Mouse (Mus musculus) CH12.LX (cell line): Measurements from ENCODE around the gene Etnppl. TPM values are rescaled to one million over a fixed set of nuclear protein-coding genes. Genes with fewer than 3 reads are reported as not detected.

Experiments used
- DNase-seq: peaks from one replicate; pipeline ENCODE4 v3.0.0-alpha.2; 2013; ENCODE audit errors: extremely low read depth
- H3K27ac ChIP-seq: 2 replicates; pipeline ENCODE4 v1.5.1; 2012; ENCODE audit warnings: low read depth, mild to moderate bottlenecking, control low read depth, moderate library complexity; ENCODE audit not compliant: insufficient read depth
- H3K27me3 ChIP-seq: replicated peaks from 2 replicates; pipeline ENCODE3; 2012; ENCODE audit warnings: inconsistent platforms
- H3K36me3 ChIP-seq, 2 experiments: replicated peaks in 1 of 2; 2 replicates each; pipeline versions ENCODE3 to v1.6.1; 2012; ENCODE audit warnings: inconsistent platforms in 1 of 2, low read length in 1 of 2, mild to moderate bottlenecking in 1 of 2, mixed read lengths in 1 of 2, moderate library complexity in 1 of 2; ENCODE audit not compliant: control insufficient read depth in 1 of 2, insufficient read depth in 1 of 2
- H3K4me1 ChIP-seq, 2 experiments: 2 replicates each; pipeline ENCODE4 v1.6.1; 2012; ENCODE audit warnings: inconsistent platforms in 1 of 2, moderate library complexity in 1 of 2; ENCODE audit not compliant: insufficient read depth in 2 of 2, control insufficient read depth in 1 of 2
- H3K4me2 ChIP-seq: 2 replicates; pipeline ENCODE4 v1.6.1; 2012; ENCODE audit warnings: low read depth, mild to moderate bottlenecking, control low read depth; ENCODE audit not compliant: poor library complexity, insufficient read depth, severe bottlenecking
- H3K4me3 ChIP-seq, 3 experiments: fragments of 150-350 bp in 1 of 3; sonication (generic) in 1 of 3; replicated peaks in 1 of 3; 2 replicates each; pipeline versions ENCODE3 to v1.5.1; 2011 to 2012; ENCODE audit warnings: low read depth in 2 of 3, low read length in 2 of 3, mild to moderate bottlenecking in 2 of 3, moderate library complexity in 2 of 3, control low read depth in 1 of 3, improper control_type of control experiment in 1 of 3, inconsistent platforms in 1 of 3, mixed read lengths in 1 of 3; ENCODE audit not compliant: poor library complexity in 1 of 3
- H3K79me2 ChIP-seq: replicated peaks from 2 replicates; pipeline ENCODE4 v1.6.1; 2012; ENCODE audit warnings: mild to moderate bottlenecking, moderate library complexity; ENCODE audit not compliant: control insufficient read depth, poor library complexity, insufficient read depth, severe bottlenecking; ENCODE audit errors: extremely low read depth
- H3K9ac ChIP-seq: 2 replicates; pipeline ENCODE4 v1.6.1; 2012; ENCODE audit warnings: low read depth, mild to moderate bottlenecking, control low read depth, moderate library complexity; ENCODE audit not compliant: insufficient read depth
- H3K9me3 ChIP-seq: replicated peaks from 2 replicates; pipeline ENCODE3; 2012; ENCODE audit warnings: low read length, inconsistent platforms, mixed read lengths
- BHLHE40 ChIP-seq: IDR thresholded peaks from 2 replicates; pipeline ENCODE4 v1.6.1; 2011; ENCODE audit warnings: mild to moderate bottlenecking, low read depth, low read length, improper control_type of control experiment
- CHD1 ChIP-seq: IDR thresholded peaks from 2 replicates; pipeline ENCODE4 v1.6.1; 2012; ENCODE audit warnings: low read depth, low read length, improper control_type of control experiment, inconsistent platforms
- CHD2 ChIP-seq: IDR thresholded peaks from 2 replicates; pipeline ENCODE4 v1.6.1; 2011; ENCODE audit warnings: low read length, improper control_type of control experiment
- CTCF ChIP-seq, 2 experiments: IDR thresholded peaks in 1 of 2; conservative IDR thresholded peaks in 1 of 2; 2 replicates each; pipeline ENCODE4 v1.5.1; 2011 to 2012; ENCODE audit warnings: low read depth in 2 of 2, low read length in 2 of 2, improper control_type of control experiment in 1 of 2, inconsistent platforms in 1 of 2, mild to moderate bottlenecking in 1 of 2, moderate library complexity in 1 of 2
- ELF1 ChIP-seq: IDR thresholded peaks from 2 replicates; pipeline ENCODE4 v1.6.1; 2014; ENCODE audit warnings: low read depth, mild to moderate bottlenecking, inconsistent platforms, low read length, improper control_type of control experiment
- EP300 ChIP-seq: IDR thresholded peaks from 2 replicates; pipeline ENCODE4 v1.6.1; 2011; ENCODE audit warnings: low read length, improper control_type of control experiment
- ETS1 ChIP-seq: conservative IDR thresholded peaks from 2 replicates; pipeline ENCODE4 v1.6.1; 2012; ENCODE audit warnings: low read depth, mild to moderate bottlenecking, inconsistent platforms, low read length, improper control_type of control experiment, moderate library complexity
- GABPA ChIP-seq: IDR thresholded peaks from 2 replicates; pipeline ENCODE4 v1.6.1; 2012; ENCODE audit warnings: low read depth, low read length, improper control_type of control experiment, inconsistent platforms; ENCODE audit not compliant: insufficient replicate concordance
- HCFC1 ChIP-seq: IDR thresholded peaks from 2 replicates; pipeline ENCODE4 v1.6.1; 2012; ENCODE audit warnings: low read depth, mild to moderate bottlenecking, inconsistent platforms, low read length, improper control_type of control experiment
- IRF4 ChIP-seq: IDR thresholded peaks from 2 replicates; pipeline ENCODE4 v1.6.1; 2014; ENCODE audit warnings: low read depth, mild to moderate bottlenecking, inconsistent platforms, low read length, improper control_type of control experiment
- JUN ChIP-seq: IDR thresholded peaks from 2 replicates; pipeline ENCODE4 v1.6.1; 2011; ENCODE audit warnings: low read depth, mild to moderate bottlenecking, low read length, improper control_type of control experiment, moderate library complexity; ENCODE audit not compliant: insufficient read depth
- JUND ChIP-seq: conservative IDR thresholded peaks from 2 replicates; pipeline ENCODE4 v1.6.1; 2011; ENCODE audit warnings: low read depth, low read length, improper control_type of control experiment
- KAT2A ChIP-seq: IDR thresholded peaks from 2 replicates; pipeline ENCODE4 v1.6.1; 2012; ENCODE audit warnings: low read length, improper control_type of control experiment, inconsistent platforms; ENCODE audit not compliant: insufficient replicate concordance
- MAFK ChIP-seq: IDR thresholded peaks from 2 replicates; pipeline ENCODE4 v1.6.1; 2011; ENCODE audit warnings: low read length, improper control_type of control experiment; ENCODE audit not compliant: insufficient replicate concordance
- MAX ChIP-seq: IDR thresholded peaks from 2 replicates; pipeline ENCODE4 v1.6.1; 2011; ENCODE audit warnings: low read length, improper control_type of control experiment
- MAZ ChIP-seq: IDR thresholded peaks from 2 replicates; pipeline ENCODE4 v1.6.1; 2012; ENCODE audit warnings: low read depth, mild to moderate bottlenecking, inconsistent platforms, low read length, improper control_type of control experiment, moderate library complexity
- MEF2A ChIP-seq: IDR thresholded peaks from 2 replicates; pipeline ENCODE4 v1.6.1; 2014; ENCODE audit warnings: low read depth, mild to moderate bottlenecking, inconsistent platforms, low read length, improper control_type of control experiment, borderline replicate concordance
- MXI1 ChIP-seq: IDR thresholded peaks from 2 replicates; pipeline ENCODE4 v1.6.1; 2011; ENCODE audit warnings: mild to moderate bottlenecking, low read depth, low read length, improper control_type of control experiment
- MYC ChIP-seq: IDR thresholded peaks from 2 replicates; pipeline ENCODE4 v1.6.1; 2011; ENCODE audit warnings: low read depth, mild to moderate bottlenecking, improper control_type of control experiment, low read length
- NELFE ChIP-seq: IDR thresholded peaks from 2 replicates; pipeline ENCODE4 v1.6.1; 2011; ENCODE audit warnings: low read depth, low read length, improper control_type of control experiment
- NRF1 ChIP-seq: IDR thresholded peaks from 2 replicates; pipeline ENCODE4 v1.6.1; 2014; ENCODE audit warnings: low read depth, mild to moderate bottlenecking, inconsistent platforms, low read length, improper control_type of control experiment, moderate library complexity
- PAX5 ChIP-seq: IDR thresholded peaks from 2 replicates; pipeline ENCODE4 v1.6.1; 2012; ENCODE audit warnings: low read length, inconsistent platforms, mixed read lengths
- POLR2AphosphoS2 ChIP-seq: IDR thresholded peaks from 2 replicates; pipeline ENCODE4 v1.6.1; 2011; ENCODE audit warnings: low read depth, low read length, improper control_type of control experiment
- SMC3 ChIP-seq: IDR thresholded peaks from 2 replicates; pipeline ENCODE4 v1.6.1; 2011; ENCODE audit warnings: low read depth, low read length, improper control_type of control experiment
- TBP ChIP-seq: conservative IDR thresholded peaks from 2 replicates; pipeline ENCODE4 v1.6.1; 2011; ENCODE audit warnings: low read depth, low read length, improper control_type of control experiment
- TCF12 ChIP-seq: IDR thresholded peaks from 2 replicates; pipeline ENCODE4 v1.6.1; 2014; ENCODE audit warnings: low read depth, mild to moderate bottlenecking, inconsistent platforms, low read length, improper control_type of control experiment
- UBTF ChIP-seq: IDR thresholded peaks from 2 replicates; pipeline ENCODE4 v1.6.1; 2012; ENCODE audit warnings: low read depth, mild to moderate bottlenecking, inconsistent platforms, low read length, improper control_type of control experiment, moderate library complexity
- USF1 ChIP-seq: IDR thresholded peaks from 2 replicates; pipeline ENCODE4 v1.6.1; 2014; ENCODE audit warnings: low read depth, mild to moderate bottlenecking, inconsistent platforms, low read length, improper control_type of control experiment
- USF2 ChIP-seq: conservative IDR thresholded peaks from 2 replicates; pipeline ENCODE4 v1.6.1; 2011; ENCODE audit warnings: low read depth, low read length, improper control_type of control experiment
- ZKSCAN1 ChIP-seq: IDR thresholded peaks from 2 replicates; pipeline ENCODE4 v1.6.1; 2012; ENCODE audit warnings: low read depth, inconsistent platforms, low read length, improper control_type of control experiment, borderline replicate concordance
- ZMIZ1 ChIP-seq: IDR thresholded peaks from 2 replicates; pipeline ENCODE4 v1.6.1; 2012; ENCODE audit warnings: low read depth, mild to moderate bottlenecking, inconsistent platforms, low read length, improper control_type of control experiment
- ZNF384 ChIP-seq: IDR thresholded peaks from 2 replicates; pipeline ENCODE4 v1.6.1; 2012; ENCODE audit warnings: low read depth, low read length, improper control_type of control experiment, inconsistent platforms
- dilution Hi-C: fragments of 300-500 bp; cut with MboI; formaldehyde crosslinking; loops from 2 replicates; pipeline ENCODE4 v1.14.3; 2020; ENCODE audit warnings: low sequenced_read_pairs; ENCODE audit not compliant: extremely low pct_unique_long_range_greater_than_20kb, extremely low pct_ligation_motif_present
- in situ Hi-C: fragments of 300-500 bp; cut with MboI; formaldehyde crosslinking; loops from 3 replicates; pipeline ENCODE4 v1.14.3; 2019; ENCODE audit warnings: low sequenced_read_pairs, low pct_ligation_motif_present, low pct_unique_long_range_greater_than_20kb, mixed read lengths
- polyA plus RNA-seq: library from polyadenylated mRNA; unstranded; fragments of >175 nt; gene quantifications from 2 replicates; pipeline ENCODE4 v1.2.1, GENCODE M21; 2012; ENCODE audit warnings: low read depth; ENCODE audit not compliant: insufficient read length
- total RNA-seq, 2 experiments: library from RNA; depleted of rRNA; stranded (reverse); fragments of 300-350 nt in 1 of 2; fragments of >200 nt in 1 of 2; gene quantifications; 2 replicates each; pipeline ENCODE4 v1.2.3; 2012 to 2014

Etnppl gene
- total and polyA plus RNA-seq, 3 experiments, result not detected

DNA sequence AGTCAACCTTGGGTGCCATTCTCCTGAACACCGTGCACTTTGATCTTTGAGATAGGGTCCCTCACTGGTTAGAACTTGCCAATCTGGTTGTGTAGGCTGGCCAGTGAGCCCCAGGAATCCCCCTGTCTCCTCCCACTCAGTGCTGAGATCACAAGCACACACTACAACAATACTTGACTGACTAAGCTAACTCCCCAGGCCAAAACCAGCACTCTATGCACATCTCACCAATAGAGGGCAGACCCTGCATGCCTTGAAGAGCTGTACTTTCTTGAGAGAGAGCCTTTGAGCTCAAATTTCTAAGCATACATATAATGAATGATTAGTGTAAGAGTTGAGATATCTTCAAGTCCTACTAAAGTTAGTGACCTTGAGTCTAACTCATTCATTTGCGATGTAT lies 9.3 kb upstream of the Etnppl start (continued):
- TF ChIP-seq CTCF (conservative IDR thresholded peaks at IDR 0.05 in 1 of 2, IDR thresholded peaks at IDR 0.05 in 1 of 2; ENCODE audit: low read depth in 2 of 2, low read length in 2 of 2), result peak in 1 of 2 experiments; percentile 78; a peak in 2 of 4 replicates
- TF ChIP-seq ETS1, result no peak
- no peak for TF ChIP-seq ELF1
- TF ChIP-seq, all 38 proteins: peak for 4

DNA sequence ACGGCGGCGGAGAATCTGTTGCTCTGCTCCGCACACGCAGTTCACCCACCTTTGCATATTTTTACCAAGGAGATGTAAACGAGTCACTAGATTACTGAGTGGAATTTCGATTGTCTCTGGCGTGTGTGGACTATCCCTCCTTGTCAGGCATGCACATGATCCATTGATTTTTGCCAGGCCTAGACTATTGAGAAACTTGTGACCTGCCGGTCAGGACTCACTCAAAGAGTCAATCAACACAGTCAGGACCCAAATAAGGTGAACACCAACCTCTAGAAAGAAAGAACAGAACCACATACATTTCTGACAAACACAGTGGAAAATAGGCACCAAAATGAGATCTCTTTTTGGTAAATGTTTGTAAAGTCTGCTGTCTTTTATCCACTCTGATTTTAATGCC lies 2.8 kb upstream of the Etnppl start:
- no peak for DNase-seq
- H3K9me3 ChIP-seq, result no peaks in the 10 kb centered on the region
- no peak overlapping the region for H3K27ac ChIP-seq
- TF ChIP-seq MAZ, result no peak
- no peak overlapping the region for H3K4me3 ChIP-seq
- in situ Hi-C loops, result no loop called here
- H3K36me3 ChIP-seq, result no peaks in the 10 kb centered on the region
- H3K4me2 ChIP-seq, result no peak overlapping the region
- H3K27me3 ChIP-seq, result no peaks in the 10 kb centered on the region
- H3K79me2 ChIP-seq, result no peaks in the 10 kb centered on the region
- dilution Hi-C loops, result no loop called here
- H3K4me1 ChIP-seq, result peaks cover 5 to 7% of the 10 kb centered on the region in 2 experiments
- H3K9ac ChIP-seq, result no peak overlapping the region

DNA sequence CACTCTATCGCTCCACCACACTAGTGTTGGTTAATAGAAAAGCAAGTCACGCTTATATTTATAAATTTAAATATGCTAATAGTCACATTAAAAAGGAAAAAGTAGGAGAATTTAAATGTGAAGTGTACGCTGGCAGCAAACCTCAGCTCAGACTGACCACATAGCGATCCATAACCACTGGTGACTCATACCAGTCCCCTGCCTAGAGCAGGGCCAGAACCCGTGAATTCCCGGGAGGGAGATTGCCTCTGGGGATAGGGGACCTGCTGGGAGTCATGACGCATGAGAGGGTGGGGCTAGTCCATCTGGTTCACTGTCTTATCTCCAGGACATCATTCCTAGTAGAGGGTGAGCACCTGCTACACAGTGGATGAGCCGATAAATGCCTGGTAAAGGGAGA lies 1.6 kb upstream of the Etnppl start:
- H3K4me2 ChIP-seq, result no peak overlapping the region
- no peak overlapping the region for H3K9ac ChIP-seq
- H3K4me1 ChIP-seq, result peaks cover 5 to 7% of the 10 kb centered on the region in 2 experiments
- no peak overlapping the region for H3K27ac ChIP-seq
- dilution Hi-C loops (no loop called here), in situ Hi-C loops (no loop called here)
- no peak overlapping the region for H3K4me3 ChIP-seq
- no peaks in the 10 kb centered on the region for H3K36me3 ChIP-seq
- peak; percentile 57 for DNase-seq
- H3K79me2 ChIP-seq, result no peaks in the 10 kb centered on the region
- H3K27me3 ChIP-seq, result no peaks in the 10 kb centered on the region
- no peaks in the 10 kb centered on the region for H3K9me3 ChIP-seq
- TF ChIP-seq JUN (0 out of 2 replicates have a peak, but pooled peaks have one; percentile 21), ZNF384 (no peak), NELFE (no peak), CHD1 (no peak), TCF12 (no peak), HCFC1 (no peak), MAZ (no peak), IRF4 (peak; percentile 61), POLR2AphosphoS2 (no peak), JUND (no peak), ELF1 (no peak), KAT2A (no peak), MYC (no peak), MAX (no peak), SMC3 (no peak), USF2 (no peak), UBTF (no peak), MEF2A (no peak), CHD2 (no peak), ZKSCAN1 (no peak), BHLHE40 (peak; percentile 35; the same call in 1 of the 2 replicates), TBP (no peak), EP300 (peak; percentile 66), GABPA (no peak), USF1 (no peak), MXI1 (no peak), MAFK (0 out of 2 replicates have a peak, but pooled peaks have one; percentile 44), PAX5 (no peak), NRF1 (no peak), ZMIZ1 (no peak)
